Mouse (Mus musculus): ENCODE data around the gene E4f1.

Gene E4f1

DNA sequence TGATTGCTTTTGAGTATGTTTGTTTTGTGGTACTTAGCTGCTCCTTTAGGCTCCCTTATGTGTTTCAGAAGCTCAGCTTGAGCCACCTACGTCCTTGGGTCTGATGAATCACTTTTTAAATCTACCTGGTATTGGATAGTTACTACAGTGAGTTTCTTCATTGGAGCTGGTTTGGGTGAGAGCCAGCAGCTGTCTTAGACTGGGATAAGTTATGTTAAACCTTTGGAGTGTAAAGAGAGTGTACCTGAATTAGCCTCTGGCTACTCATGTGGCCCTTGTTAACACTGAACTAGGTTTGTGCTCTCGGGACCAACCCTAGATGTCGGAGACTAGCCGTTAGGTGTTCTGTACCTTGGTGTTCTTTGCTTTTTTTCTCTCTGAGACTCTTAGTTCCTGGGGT is 47.0 kb downstream of the E4f1 start:
- no peak for DNase-seq (ENCODE audit: inconsistent age in 2 of 2, low spot score in 1 of 2)

GRCm38 (mm10) chr17:24416051-24416652 is 54.0 kb downstream of the E4f1 start:
- no peak for DNase-seq (ENCODE audit: inconsistent age in 2 of 2, low spot score in 1 of 2)

DNA sequence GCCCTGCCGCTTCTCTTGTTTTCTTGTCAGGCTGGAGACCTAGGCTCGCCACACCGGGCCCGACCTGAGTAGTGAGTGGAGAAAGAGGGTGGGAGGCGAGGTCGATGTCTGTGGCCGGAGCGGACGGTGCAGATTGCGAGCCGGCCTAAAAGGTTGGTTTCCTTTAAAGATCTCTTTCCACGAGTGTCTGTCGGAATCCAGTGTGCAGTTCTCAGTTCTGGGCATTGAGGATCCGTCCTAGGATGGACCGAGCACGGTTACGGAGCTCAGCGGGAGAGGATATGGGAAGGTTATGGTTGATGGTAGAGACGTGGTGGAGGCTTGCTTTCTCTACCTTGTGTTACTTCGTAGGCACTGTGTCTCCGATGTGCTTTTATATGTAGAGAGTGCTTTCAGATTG is 55.1 kb downstream of the E4f1 start:
- DNase-seq (ENCODE audit: inconsistent age in 2 of 2, low spot score in 1 of 2): no peak

GRCm38 (mm10) chr17:24414230-24414976 is 55.7 kb downstream of the E4f1 start, which contains the start of gene Rnps1:
Gene Rnps1 (plus strand): TSS chr17:24414565.
- DNase-seq (ENCODE audit: inconsistent age in 2 of 2, low spot score in 1 of 2): peak; percentile 93 to 98

GRCm38 (mm10) chr17:24413557-24414211 is 56.4 kb downstream of the E4f1 start:
- peak in 1 of 2 experiments; percentile 57 for DNase-seq (ENCODE audit: inconsistent age in 2 of 2, low spot score in 1 of 2)

- no peak for DNase-seq (ENCODE audit: inconsistent age in 2 of 2, low spot score in 1 of 2)
These were observed 62.9 kb downstream of the E4f1 start for GRCm38 (mm10) chr17:24407116-24407803.

DNA sequence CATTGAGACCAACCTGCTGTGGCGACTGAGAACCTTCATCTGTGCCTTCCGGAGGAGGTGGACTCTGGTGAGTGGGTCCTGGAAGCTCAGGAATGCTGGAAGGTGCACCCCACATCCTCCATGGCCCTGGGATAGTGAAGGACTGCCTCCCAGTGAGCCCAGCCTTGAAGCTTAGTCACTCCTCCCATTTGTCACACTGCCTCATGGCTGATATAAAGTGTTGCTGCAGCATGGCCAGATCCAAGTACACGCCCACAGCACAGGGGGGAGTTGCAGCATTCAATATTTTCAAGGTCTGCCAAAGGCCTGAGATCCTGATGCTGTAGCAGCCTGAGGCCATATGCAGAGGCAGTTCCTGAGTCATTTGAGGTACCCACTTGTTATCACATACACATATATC is 67.7 kb downstream of the E4f1 start:
- peak; percentile 91 to 95 for DNase-seq (ENCODE audit: inconsistent age in 2 of 2, low spot score in 1 of 2)

GRCm38 (mm10) chr17:24394456-24394855 is 75.7 kb downstream of the E4f1 start:
- DNase-seq (ENCODE audit: inconsistent age in 2 of 2, low spot score in 1 of 2): no peak

Data from adrenal gland, adult (tissue).